Mouse (Mus musculus) forebrain, embryonic 14.5 days (tissue): ENCODE results near the gene Tor1a. TPM values are rescaled to one million over a fixed set of nuclear protein-coding genes. Genes with fewer than 3 reads are reported as not detected.
"Not testable (repeated sequence)": the region's sequence is repeated elsewhere in the genome, so short reads cannot be mapped to it uniquely, and the experiment has no call there.

Experiments
- ATAC-seq: fragments of 200-750 bp; cut with Nextera tagmentation; 2 replicates; pipeline ENCODE4 v1.8.0; 2017; ENCODE audit warnings: mild to moderate bottlenecking, moderate library complexity
- DNase-seq: peaks from one replicate; pipeline ENCODE4 v3.0.0-alpha.2; 2015; ENCODE audit warnings: low spot score
- H3K27ac ChIP-seq: fragments of 300-500 bp; sonication (generic); 2 replicates; pipeline ENCODE4 v1.5.1; 2014; ENCODE audit warnings: low read depth, mild to moderate bottlenecking, control low read depth, low read length, moderate library complexity
- H3K27me3 ChIP-seq: fragments of 300-500 bp; sonication (generic); replicated peaks from 2 replicates; pipeline ENCODE4 v1.6.1; 2014; ENCODE audit warnings: low read length, control low read depth, mixed read lengths; ENCODE audit not compliant: control insufficient read depth, insufficient read depth
- H3K36me3 ChIP-seq: fragments of 300-500 bp; sonication (generic); 2 replicates; pipeline ENCODE4 v1.6.1; 2014; ENCODE audit warnings: low read length, control low read depth; ENCODE audit not compliant: control insufficient read depth, insufficient read depth
- H3K4me1 ChIP-seq: fragments of 300-500 bp; sonication (generic); 2 replicates; pipeline ENCODE4 v1.6.1; 2014; ENCODE audit warnings: antibody characterized with exemption, low read length, control low read depth; ENCODE audit not compliant: control insufficient read depth, insufficient read depth
- H3K4me2 ChIP-seq: fragments of 300-500 bp; sonication (generic); 2 replicates; pipeline ENCODE4 v1.6.1; 2014; ENCODE audit warnings: mild to moderate bottlenecking, control low read depth, low read length
- H3K4me3 ChIP-seq: fragments of 300-500 bp; sonication (generic); 2 replicates; pipeline ENCODE4 v1.5.1; 2014; ENCODE audit warnings: low read depth, low read length, control low read depth
- H3K9ac ChIP-seq: fragments of 300-500 bp; sonication (generic); 2 replicates; pipeline ENCODE4 v1.6.1; 2014; ENCODE audit warnings: mild to moderate bottlenecking, low read length, control low read depth, moderate library complexity
- H3K9me3 ChIP-seq: fragments of 300-500 bp; sonication (generic); replicated peaks from 2 replicates; pipeline ENCODE4 v1.6.1; 2016; ENCODE audit warnings: low read length, control low read depth, mixed read lengths; ENCODE audit not compliant: control insufficient read depth
- whole genome bisulfite sequencing: fragments of 180-500 bp; shearing (Covaris S2); extraction: QIAGEN DNeasy Blood & Tissue Kit; methylation state at CpG from one replicate; pipeline ENCODE4 v1.1.7; 2014; 5-methylcytosine and 5-hydroxymethylcytosine counted together
- polyA plus RNA-seq: library from polyadenylated mRNA; unstranded; fragments of >200 nt; fragmentation: Nextera tagmentation; extraction: Ambion mirVana; gene quantifications from 2 replicates; pipeline ENCODE4 v1.2.1, GENCODE M21; 2014

Gene Tor1a
- polyA plus RNA-seq, 1 experiment from 2014 or later: 91.6 TPM

GRCm38 (mm10) chr2:30915933-30916332 is 51.8 kb downstream of the Tor1a start:
- H3K27me3 ChIP-seq, ATAC-seq, H3K4me3 ChIP-seq, DNase-seq, H3K9ac ChIP-seq, H3K9me3 ChIP-seq, H3K36me3 ChIP-seq, H3K27ac ChIP-seq, H3K4me1 ChIP-seq, H3K4me2 ChIP-seq: not testable (repeated sequence)
- WGBS: 84% methylated on average over 6 of the region's 6 CpGs

GRCm38 (mm10) chr2:30915376-30915775 is 52.4 kb downstream of the Tor1a start:
- Histone ChIP-seq H3K27ac (0 out of 2 replicates have a peak overlapping the region, but pooled peaks have one; percentile 9), H3K4me1 (no peaks in the 10 kb centered on the region), H3K27me3 (no peaks in the 10 kb centered on the region), H3K4me2 (no peak overlapping the region), H3K9ac (no peak overlapping the region), H3K9me3 (no peaks in the 10 kb centered on the region), H3K36me3 (no peaks in the 10 kb centered on the region), H3K4me3 (no peak overlapping the region)
- WGBS: 70% methylated on average over 5 of the region's 5 CpGs
- DNase-seq (no peak), ATAC-seq (no peak)

- DNase-seq: no peak
- H3K4me3 ChIP-seq: no peak overlapping the region
- H3K4me2 ChIP-seq: no peak overlapping the region
- no peaks in the 10 kb centered on the region for H3K4me1 ChIP-seq
- WGBS: 15% methylated on average over 3 of the region's 3 CpGs
- H3K27ac ChIP-seq: no peak overlapping the region
- no peak for ATAC-seq
- H3K9me3 ChIP-seq: no peaks in the 10 kb centered on the region
- no peaks in the 10 kb centered on the region for H3K36me3 ChIP-seq
- H3K27me3 ChIP-seq: no peaks in the 10 kb centered on the region
- no peak overlapping the region for H3K9ac ChIP-seq
Measured at GRCm38 (mm10) chr2:30914836-30915235, 52.9 kb downstream of the Tor1a start.

- Histone ChIP-seq H3K27ac (no peak overlapping the region), H3K9me3 (no peaks in the 10 kb centered on the region), H3K4me1 (no peaks in the 10 kb centered on the region), H3K4me2 (no peak overlapping the region), H3K27me3 (no peaks in the 10 kb centered on the region), H3K4me3 (no peak overlapping the region), H3K36me3 (no peaks in the 10 kb centered on the region), H3K9ac (no peak overlapping the region)
- ATAC-seq: no peak
- 89% methylated on average over 8 of the region's 8 CpGs for WGBS
- DNase-seq: no peak
Measured at GRCm38 (mm10) chr2:30913022-30913421, 54.7 kb downstream of the Tor1a start.

- no peak overlapping the region for H3K4me2 ChIP-seq
- DNase-seq: no peak
- WGBS: 69% methylated on average over 4 of the region's 4 CpGs
- no peak overlapping the region for H3K9ac ChIP-seq
- H3K9me3 ChIP-seq: no peaks in the 10 kb centered on the region
- no peak for ATAC-seq
- H3K27ac ChIP-seq: no peak overlapping the region
- H3K4me1 ChIP-seq: no peaks in the 10 kb centered on the region
- H3K27me3 ChIP-seq: no peaks in the 10 kb centered on the region
- H3K4me3 ChIP-seq: no peak overlapping the region
- no peaks in the 10 kb centered on the region for H3K36me3 ChIP-seq
Measured at GRCm38 (mm10) chr2:30912291-30912773, 55.4 kb downstream of the Tor1a start.

Other genes with a start within 250 kb of the Tor1a start
- 2.4 and 2.7 TPM in 2 replicates for gene 1700001O22Rik, start 164.3 kb downstream of the Tor1a start, polyA plus RNA-seq
- 128 and 139 TPM in 2 replicates for gene Ntmt1, start 160.1 kb downstream of the Tor1a start, polyA plus RNA-seq
- gene Asb6, start 137.6 kb downstream of the Tor1a start, polyA plus RNA-seq: 35.9 and 39.9 TPM in 2 replicates
- 2.9 and 3.0 TPM in 2 replicates for gene Prrx2, start 133.0 kb downstream of the Tor1a start, polyA plus RNA-seq
- gene Ptges, start 38.1 kb downstream of the Tor1a start, polyA plus RNA-seq: 2.6 and 3.3 TPM in 2 replicates
- gene Tor1b, start 15.0 kb downstream of the Tor1a start, polyA plus RNA-seq: 24.9 and 25.2 TPM in 2 replicates
- 60.1 and 67.6 TPM in 2 replicates for gene BC005624, start 14.3 kb upstream of the Tor1a start, polyA plus RNA-seq
- gene Usp20, start 14.3 kb upstream of the Tor1a start, polyA plus RNA-seq: 18.7 and 27.1 TPM in 2 replicates
- 7.9 and 12.3 TPM in 2 replicates for gene Fnbp1, start 174.1 kb upstream of the Tor1a start, polyA plus RNA-seq
- gene Gpr107, start 184.4 kb upstream of the Tor1a start, polyA plus RNA-seq: 26.8 and 28.3 TPM in 2 replicates